Comparison of ENCODE assay signal across 17 mouse cellular contexts in genomic region chr2:69232101-69232500, GRCm38 (mm10). TPM values are rescaled to one million over a fixed set of nuclear protein-coding genes. Genes with fewer than 3 reads are reported as not detected.
"Had no signal": no experiment of that assay in that cellular context is flagged by ENCODE, and none has a peak within 500 bp of the region (broad histone marks: within the 10 kb centered on the region; RNA-seq: fewer than 3 reads in every experiment).

No protein-coding gene starts in this region.

- DNase-seq: liver, postnatal 0 days; lung, adult 2 months; lung, postnatal 14 days; lung, postnatal 36 days; midbrain, embryonic 14.5 days; retina, postnatal 1 day; right cerebral cortex, adult 18-20 months; right cerebral cortex, postnatal 25 days; right cerebral cortex, postnatal 4 days; spleen, adult 18-20 months; thymus, adult 18-20 months; thymus, postnatal 14 days; thymus, postnatal 36 days had no signal

- ATAC-seq: liver, postnatal 0 days; lung, postnatal 0 days; midbrain, embryonic 16.5 days had no signal

RNA-seq across cellular contexts. Expression of gene G6pc2, which starts 21.2 kb away (rescaled TPM):
- total RNA-seq: megakaryocyte, adult 5-6 weeks; megakaryocyte-erythroid progenitor cell, adult 5-6 weeks had no signal
